In the genomic region with DNA sequence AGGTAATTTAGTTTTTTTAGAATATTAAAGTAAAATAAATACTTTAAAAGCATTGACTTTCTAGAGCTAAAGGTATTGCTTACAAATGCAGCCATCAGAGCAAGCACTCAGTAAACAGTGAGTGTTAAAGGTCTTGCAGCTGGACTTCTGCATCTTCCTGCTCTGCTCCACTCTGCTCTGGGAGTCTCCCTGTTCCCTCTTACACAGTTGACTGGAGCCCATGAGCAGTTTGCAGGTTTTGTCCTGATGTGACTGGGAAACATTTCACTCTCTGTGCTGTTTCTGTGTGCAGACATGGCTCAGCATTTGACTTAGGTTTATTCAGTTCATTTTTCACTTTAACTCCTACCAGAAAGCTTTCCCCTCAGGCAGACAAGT, we compare ENCODE assay signal across 31 mouse cellular contexts. TPM values are rescaled to one million over a fixed set of nuclear protein-coding genes. Genes with fewer than 3 reads are reported as not detected.
A peak's percentile ranks its signal among the peaks of the same experiment; 100 is the strongest.
DNase-seq lines count a peak whose midpoint lies in the region; ATAC-seq lines count a peak whose summit lies in the region.
"Had no signal": no experiment of that assay in that cellular context is flagged by ENCODE, and none has a peak within 500 bp of the region (broad histone marks: within the 10 kb centered on the region; RNA-seq: fewer than 3 reads in every experiment).

No protein-coding gene starts in this region.

- no peaks in the 10 kb centered on the region for H3K4me1 ChIP-seq in kidney, embryonic 14.5 days (ENCODE audit: control insufficient read depth, insufficient read depth, low read length)
- H3K4me1 ChIP-seq in kidney, embryonic 16.5 days (ENCODE audit: insufficient read depth, low read length): no peaks in the 10 kb centered on the region
- H3K4me1 ChIP-seq: forebrain, embryonic 10.5 days; forebrain, embryonic 13.5 days; heart, embryonic 10.5 days; heart, embryonic 13.5 days had no signal

- no peaks in the 10 kb centered on the region for H3K27me3 ChIP-seq in kidney, embryonic 14.5 days (ENCODE audit: control insufficient read depth, insufficient read depth, low read length)
- H3K27me3 ChIP-seq in kidney, embryonic 16.5 days (ENCODE audit: insufficient read depth, low read length): no peaks in the 10 kb centered on the region
- H3K27me3 ChIP-seq: forebrain, embryonic 13.5 days; heart, embryonic 13.5 days; Patski had no signal

- H3K4me3 ChIP-seq in kidney, embryonic 14.5 days (ENCODE audit: low read length): no peak overlapping the region
- H3K4me3 ChIP-seq in kidney, embryonic 16.5 days (ENCODE audit: low read length): no peak overlapping the region
- H3K4me3 ChIP-seq: forebrain, embryonic 10.5 days; forebrain, embryonic 13.5 days; heart, embryonic 10.5 days; heart, embryonic 13.5 days had no signal

- H3K4me2 ChIP-seq in kidney, embryonic 14.5 days (replicated peaks; ENCODE audit: low read depth, low read length): no peak overlapping the region
- H3K4me2 ChIP-seq in kidney, embryonic 16.5 days (replicated peaks; ENCODE audit: low read depth, low read length): no peak overlapping the region
- H3K4me2 ChIP-seq: forebrain, embryonic 13.5 days; heart, embryonic 13.5 days; hindbrain, embryonic 14.5 days had no signal

- no peaks in the 10 kb centered on the region for H3K9me3 ChIP-seq in kidney, embryonic 14.5 days (ENCODE audit: control insufficient read depth, low read length)
- H3K9me3 ChIP-seq in kidney, embryonic 16.5 days (ENCODE audit: low read length): no peaks in the 10 kb centered on the region
- H3K9me3 ChIP-seq: forebrain, embryonic 10.5 days; forebrain, embryonic 13.5 days; heart, embryonic 10.5 days; heart, embryonic 13.5 days had no signal

- H3K36me3 ChIP-seq in kidney, embryonic 14.5 days (ENCODE audit: control insufficient read depth, insufficient read depth, low read length): no peaks in the 10 kb centered on the region
- no peaks in the 10 kb centered on the region for H3K36me3 ChIP-seq in kidney, embryonic 16.5 days (ENCODE audit: insufficient read depth, low read length)
- H3K36me3 ChIP-seq: forebrain, embryonic 10.5 days; heart, embryonic 10.5 days; heart, embryonic 13.5 days had no signal

- ATAC-seq in kidney, embryonic 14.5 days (ENCODE audit: low FRiP score, low TSS enrichment): no peak
- ATAC-seq in kidney, embryonic 16.5 days (ENCODE audit: low FRiP score, low TSS enrichment): peak; percentile 61; the same call in 1 of the 2 replicates
- ATAC-seq: forebrain, embryonic 13.5 days; forebrain, embryonic 16.5 days; Patski had no signal

- DNase-seq in kidney, adult 11 months: peak; percentile 9
- peak; percentile 19 to 45 for DNase-seq in kidney, adult 8-10 months
- DNase-seq in kidney, postnatal 14 days: peak; percentile 42
- DNase-seq in gastrocnemius, postnatal 10 days: no peak
- DNase-seq in spleen, postnatal 4 days (ENCODE audit: low spot score in 2 of 2): no peak
- DNase-seq in urinary bladder, postnatal 14 days (ENCODE audit: low spot score): no peak
- DNase-seq: adrenal gland, postnatal 10 days; adrenal gland, postnatal 36 days; cerebellum, adult 18-20 months; cerebellum, adult 9-10 months; cerebellum, postnatal 14 days; gastrocnemius, postnatal 25 days; heart, adult 18-20 months; heart, postnatal 14 days; heart, postnatal 4 days had no signal

- no peak overlapping the region for H3K27ac ChIP-seq in kidney, embryonic 14.5 days (ENCODE audit: low read depth, low read length)
- H3K27ac ChIP-seq in kidney, embryonic 16.5 days (ENCODE audit: low read length): no peak overlapping the region
- H3K27ac ChIP-seq: forebrain, embryonic 10.5 days; forebrain, embryonic 13.5 days; heart, embryonic 10.5 days; heart, embryonic 13.5 days; hindbrain, embryonic 14.5 days had no signal

- no peak overlapping the region for H3K9ac ChIP-seq in kidney, embryonic 14.5 days (ENCODE audit: low read depth, low read length)
- no peak overlapping the region for H3K9ac ChIP-seq in kidney, embryonic 16.5 days (replicated peaks; ENCODE audit: low read length)
- H3K9ac ChIP-seq: forebrain, embryonic 13.5 days; heart, embryonic 13.5 days; hindbrain, embryonic 14.5 days had no signal

RNA-seq across cellular contexts. Expression of gene Tmem229a, which starts 45.4 kb away (rescaled TPM):
- polyA plus RNA-seq in kidney, embryonic 14.5 days (2014; fragmentation: Nextera tagmentation; extraction: Ambion mirVana): 7.1 and 10.8 TPM in 2 replicates
- polyA plus RNA-seq in kidney, embryonic 16.5 days (2015; fragmentation: Nextera tagmentation; extraction: Ambion mirVana): 10.0 and 11.3 TPM in 2 replicates
- under 1 TPM; 0.59 TPM for total RNA-seq in gastrocnemius, postnatal 10 days (2021)
- total RNA-seq: heart, adult 18-20 months had no signal
- polyA plus RNA-seq: Patski had no signal

RNA-seq across cellular contexts. Expression of gene Hyal5, which starts 52.9 kb away (rescaled TPM):
- not detected in 2 replicates for polyA plus RNA-seq in kidney, embryonic 14.5 days (2014; fragmentation: Nextera tagmentation; extraction: Ambion mirVana)
- polyA plus RNA-seq in kidney, embryonic 16.5 days (2015; fragmentation: Nextera tagmentation; extraction: Ambion mirVana): not detected in 2 replicates
- not detected for total RNA-seq in gastrocnemius, postnatal 10 days (2021)
- total RNA-seq: adrenal gland, adult 18-20 months; adrenal gland, postnatal 10 days; adrenal gland, postnatal 36 days; ES-E14; gastrocnemius, adult 18-20 months; gastrocnemius, postnatal 25 days; heart, adult 18-20 months; heart, postnatal 14 days; heart, postnatal 4 days had no signal
- polyA plus RNA-seq: embryonic facial prominence, embryonic 11.5 days; embryonic facial prominence, embryonic 14.5 days; forebrain, embryonic 10.5 days; forebrain, embryonic 13.5 days; forebrain, embryonic 16.5 days; heart, embryonic 10.5 days; heart, embryonic 13.5 days; heart, embryonic 16.5 days; hindbrain, embryonic 11.5 days; hindbrain, embryonic 14.5 days; Patski had no signal

Comparison
In these comparisons a context has a peak if more than half of its experiments do, and no peak if none do; other contexts are left out.
1. DNase-seq: peak in kidney, adult 11 months (single experiment), kidney, adult 8-10 months (2 of 2) and kidney, postnatal 14 days (single experiment); none in gastrocnemius, postnatal 10 days (single experiment), spleen, postnatal 4 days (0 of 2) and urinary bladder, postnatal 14 days (single experiment).